Mouse (Mus musculus) forebrain, embryonic 16.5 days (tissue): ENCODE results near the gene Iqgap1. TPM values are rescaled to one million over a fixed set of nuclear protein-coding genes. Genes with fewer than 3 reads are reported as not detected.

Experiments used
- ATAC-seq: fragments of 200-750 bp; cut with Nextera tagmentation; 2 replicates; pipeline ENCODE4 v1.8.0; 2017; ENCODE audit warnings: mild to moderate bottlenecking, moderate library complexity
- H3K27ac ChIP-seq: fragments of 300-500 bp; sonication (generic); 2 replicates; pipeline ENCODE4 v1.5.1; 2014; ENCODE audit warnings: low read length, control low read depth
- H3K27me3 ChIP-seq: fragments of 300-500 bp; sonication (generic); replicated peaks from 2 replicates; pipeline ENCODE4 v1.6.1; 2014; ENCODE audit warnings: low read length; ENCODE audit not compliant: control insufficient read depth, insufficient read depth
- H3K36me3 ChIP-seq: fragments of 300-500 bp; sonication (generic); 2 replicates; pipeline ENCODE4 v1.6.1; 2014; ENCODE audit not compliant: control insufficient read depth, insufficient read depth
- H3K4me1 ChIP-seq: fragments of 300-500 bp; sonication (generic); replicated peaks from 2 replicates; pipeline ENCODE4 v1.6.1; 2014; ENCODE audit warnings: low read length; ENCODE audit not compliant: control insufficient read depth, insufficient read depth
- H3K4me2 ChIP-seq: fragments of 300-500 bp; sonication (generic); 2 replicates; pipeline ENCODE4 v1.6.1; 2014; ENCODE audit warnings: mild to moderate bottlenecking, low read length, control low read depth
- H3K4me3 ChIP-seq: fragments of 300-500 bp; sonication (generic); replicated peaks from 2 replicates; pipeline ENCODE4 v1.5.1; 2014; ENCODE audit warnings: mild to moderate bottlenecking, low read length, control low read depth
- H3K9ac ChIP-seq: fragments of 300-500 bp; sonication (generic); replicated peaks from 2 replicates; pipeline ENCODE4 v1.6.1; 2014; ENCODE audit warnings: low read depth, low read length, control low read depth
- H3K9me3 ChIP-seq: fragments of 300-500 bp; sonication (generic); 2 replicates; pipeline ENCODE4 v1.6.1; 2016; ENCODE audit warnings: low read length; ENCODE audit not compliant: control insufficient read depth
- WGBS: fragments of 180-500 bp; shearing (Covaris S2); extraction: QIAGEN DNeasy Blood & Tissue Kit; methylation state at CpG from one replicate; pipeline ENCODE4 v1.1.7; 2014; 5-methylcytosine and 5-hydroxymethylcytosine counted together
- polyA plus RNA-seq: library from polyadenylated mRNA; unstranded; fragments of >200 nt; fragmentation: Nextera tagmentation; extraction: Ambion mirVana; gene quantifications from 2 replicates; pipeline ENCODE4 v1.2.1, GENCODE M21; 2015

Iqgap1 gene
- polyA plus RNA-seq, 1 experiment from 2014 or later = 24.5 TPM

DNA sequence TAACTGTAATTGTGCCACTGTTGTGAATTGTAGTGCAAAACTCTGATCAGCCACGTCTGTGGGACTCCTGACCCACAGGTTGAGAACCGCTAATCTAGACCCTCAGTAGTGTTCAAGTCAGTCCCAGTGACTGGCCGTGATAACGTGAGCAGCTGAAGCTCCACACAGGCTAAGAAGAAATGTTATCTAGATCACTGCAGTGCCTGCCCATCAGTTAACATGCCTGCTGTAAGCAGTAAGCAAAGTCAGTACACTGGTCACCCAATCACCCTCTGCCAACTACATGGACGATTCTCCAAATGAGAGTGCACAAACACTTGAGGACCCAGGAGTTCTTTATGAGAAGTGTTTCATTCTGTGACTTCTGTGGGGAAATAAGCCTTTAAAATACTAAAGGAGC lies 140.1 kb downstream of the Iqgap1 start:
- 86% methylated on average over 5 of the region's 5 CpGs for WGBS
- no peak for ATAC-seq

DNA sequence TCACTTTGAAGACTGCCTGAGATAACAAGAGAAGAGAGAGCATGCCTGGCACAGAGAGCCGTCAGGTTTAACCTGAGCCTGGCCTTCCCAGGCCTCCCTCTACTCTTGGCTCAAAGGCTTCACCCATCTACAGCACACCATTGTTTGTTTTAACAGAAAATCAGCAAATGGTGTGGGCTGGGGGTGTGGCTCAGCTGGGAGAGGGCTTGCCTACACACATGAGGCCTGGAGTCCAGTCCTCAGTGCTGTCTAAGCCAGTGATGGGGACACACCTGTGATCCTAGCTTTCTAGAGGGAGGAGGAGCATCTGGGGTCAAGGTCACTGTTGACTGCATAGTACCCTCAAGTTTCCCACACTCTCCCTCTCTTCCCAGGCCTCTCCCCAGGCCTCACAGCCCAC lies 143.1 kb downstream of the Iqgap1 start:
- Histone ChIP-seq H3K9ac (no peak overlapping the region), H3K27ac (no peak overlapping the region), H3K4me3 (no peak overlapping the region), H3K4me1 (peaks cover 17% of the 10 kb centered on the region), H3K36me3 (no peaks in the 10 kb centered on the region), H3K9me3 (no peaks in the 10 kb centered on the region), H3K4me2 (no peak overlapping the region), H3K27me3 (no peaks in the 10 kb centered on the region)
- WGBS = 86% methylated on average over 1 of the region's 1 CpGs
- no peak; the same call in 1 of the 2 replicates for ATAC-seq

More for the DNA sequence above, 140.1 kb downstream of the Iqgap1 start:
- Histone ChIP-seq H3K4me3 (no peak overlapping the region), H3K36me3 (no peaks in the 10 kb centered on the region), H3K27ac (no peak overlapping the region), H3K4me2 (no peak overlapping the region), H3K27me3 (no peaks in the 10 kb centered on the region), H3K4me1 (peaks cover 21% of the 10 kb centered on the region), H3K9ac (no peak overlapping the region), H3K9me3 (no peaks in the 10 kb centered on the region)

- Histone ChIP-seq H3K4me2 (no peak overlapping the region), H3K4me3 (no peak overlapping the region), H3K36me3 (0 out of 2 replicates have a peak, but pooled peaks cover 2% of the 10 kb centered on the region), H3K27ac (no peak overlapping the region), H3K27me3 (no peaks in the 10 kb centered on the region), H3K9ac (no peak overlapping the region), H3K9me3 (no peaks in the 10 kb centered on the region), H3K4me1 (peaks cover 8% of the 10 kb centered on the region)
- 29% methylated on average over 12 of the region's 12 CpGs for whole genome bisulfite sequencing
- ATAC-seq = peak; percentile 49; the same call in 1 of the 2 replicates
Measured at GRCm38 (mm10) chr7:80680218-80680847, 145.4 kb downstream of the Iqgap1 start.

GRCm38 (mm10) chr7:80672323-80672722 lies 153.5 kb downstream of the Iqgap1 start:
- Histone ChIP-seq H3K4me1 (no peaks in the 10 kb centered on the region), H3K27ac (no peak overlapping the region), H3K36me3 (0 out of 2 replicates have a peak, but pooled peaks cover 4% of the 10 kb centered on the region), H3K9ac (no peak overlapping the region), H3K4me3 (no peak overlapping the region), H3K4me2 (no peak overlapping the region), H3K9me3 (no peaks in the 10 kb centered on the region), H3K27me3 (no peaks in the 10 kb centered on the region)
- ATAC-seq = no peak
- 75% methylated on average over 3 of the region's 3 CpGs for WGBS

DNA sequence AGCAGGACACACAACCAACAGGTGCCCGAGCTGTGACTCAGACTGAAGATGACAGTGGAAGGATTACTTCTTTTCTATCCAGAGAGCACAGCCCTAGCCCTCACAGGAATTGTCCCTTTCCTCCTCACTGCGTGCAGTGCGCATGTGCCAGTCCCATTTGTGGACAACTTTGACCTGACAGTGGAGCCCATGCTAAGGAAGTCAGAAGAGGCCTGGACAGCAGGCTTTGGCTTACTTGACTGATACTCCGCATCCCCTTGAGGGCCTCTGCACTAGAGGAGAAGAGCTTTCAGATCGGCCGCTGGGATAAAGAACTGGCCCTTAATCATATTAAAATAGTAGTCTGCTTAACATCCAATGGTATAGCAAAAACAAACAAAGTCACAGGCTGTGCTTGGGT lies 154.9 kb downstream of the Iqgap1 start:
- no peaks in the 10 kb centered on the region for H3K9me3 ChIP-seq
- no peak overlapping the region for H3K9ac ChIP-seq
- H3K4me1 ChIP-seq = 0 out of 2 replicates have a peak, but pooled peaks cover 3% of the 10 kb centered on the region
- H3K4me3 ChIP-seq = no peak overlapping the region
- H3K27me3 ChIP-seq = no peaks in the 10 kb centered on the region
- H3K36me3 ChIP-seq = 0 out of 2 replicates have a peak, but pooled peaks cover 2% of the 10 kb centered on the region
- H3K27ac ChIP-seq = no peak overlapping the region
- H3K4me2 ChIP-seq = no peak overlapping the region
- no peak for ATAC-seq
- WGBS = 92% methylated on average over 6 of the region's 6 CpGs

DNA sequence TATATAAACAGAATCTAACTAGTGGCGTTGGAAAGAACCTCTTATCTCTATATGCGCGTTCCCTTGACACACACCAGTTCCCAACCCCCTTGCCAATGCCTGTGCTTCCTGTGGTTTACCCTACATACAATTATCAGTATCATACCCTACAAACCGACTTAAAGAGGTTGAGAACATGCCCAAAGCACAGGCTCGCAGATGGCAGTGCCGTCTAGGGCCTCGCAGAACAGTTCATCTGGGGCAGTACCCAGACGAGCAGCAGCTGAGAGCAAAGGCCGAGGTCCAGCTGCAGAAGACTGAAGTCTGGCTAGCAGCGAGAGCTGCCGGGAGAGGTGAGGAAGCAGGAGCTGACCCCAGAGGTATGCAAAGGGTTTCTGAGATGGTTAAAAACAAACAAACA lies 158.6 kb downstream of the Iqgap1 start:
- no peaks in the 10 kb centered on the region for H3K27me3 ChIP-seq
- no peaks in the 10 kb centered on the region for H3K36me3 ChIP-seq
- no peaks in the 10 kb centered on the region for H3K9me3 ChIP-seq
- no peak overlapping the region for H3K4me2 ChIP-seq
- no peak overlapping the region for H3K9ac ChIP-seq
- WGBS = 81% methylated on average over 11 of the region's 11 CpGs
- H3K27ac ChIP-seq = no peak overlapping the region
- no peak overlapping the region for H3K4me3 ChIP-seq
- H3K4me1 ChIP-seq = 0 out of 2 replicates have a peak, but pooled peaks cover 3% of the 10 kb centered on the region
- ATAC-seq = no peak

DNA sequence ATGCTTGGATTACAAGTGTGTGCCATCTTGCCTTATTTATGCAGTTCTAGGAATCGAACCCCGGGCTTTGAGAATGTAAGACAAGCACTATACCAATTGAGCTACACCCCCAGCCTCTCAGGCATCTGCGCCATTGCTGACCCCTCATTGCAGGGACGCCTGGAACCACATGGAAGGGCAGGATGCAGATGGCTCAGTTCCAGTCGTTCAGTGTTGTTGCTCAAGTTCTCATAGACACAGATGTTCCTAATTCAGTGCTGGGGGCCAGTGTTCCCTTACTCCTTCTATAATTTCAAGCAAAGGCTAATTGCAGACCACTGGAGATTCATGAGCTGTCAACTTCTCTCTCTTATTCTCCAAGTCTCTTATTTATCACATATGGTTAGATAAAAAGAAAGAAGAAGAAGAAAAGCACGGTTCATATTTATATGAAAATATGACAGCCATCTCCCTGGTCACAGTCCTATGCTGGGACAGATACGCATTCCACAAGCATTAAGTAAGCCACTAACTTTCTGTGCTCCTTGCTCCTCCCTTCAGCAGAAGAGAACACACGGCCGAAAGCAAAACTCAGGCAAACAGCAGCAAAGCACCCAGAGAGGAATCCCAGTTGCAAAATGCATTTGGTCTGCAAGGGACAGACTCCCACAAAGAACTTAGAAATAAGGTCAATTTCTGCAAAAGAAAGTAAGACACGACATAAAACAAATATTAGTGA lies 159.4 kb downstream of the Iqgap1 start:
- Histone ChIP-seq H3K27ac (no peak overlapping the region), H3K4me1 (peaks cover 3% of the 10 kb centered on the region; the same call in 1 of the 2 replicates)
- WGBS = 75% methylated on average over 10 of the region's 10 CpGs

More for the DNA sequence above, 159.4 kb downstream of the Iqgap1 start:
- Histone ChIP-seq H3K9me3 (no peaks in the 10 kb centered on the region), H3K4me2 (no peak overlapping the region), H3K27me3 (no peaks in the 10 kb centered on the region), H3K36me3 (no peaks in the 10 kb centered on the region), H3K4me3 (no peak overlapping the region), H3K9ac (no peak overlapping the region)
- no peak for ATAC-seq

Other genes starting within 250 kb of the Iqgap1 start
- gene Crtc3, start 137.1 kb downstream of the Iqgap1 start, polyA plus RNA-seq = 18.2 and 20.1 TPM in 2 replicates
- 5.7 and 5.9 TPM in 2 replicates for gene Zscan2, start 34.9 kb upstream of the Iqgap1 start, polyA plus RNA-seq
- 44.4 and 46.3 TPM in 2 replicates for gene Wdr73, start 75.3 kb upstream of the Iqgap1 start, polyA plus RNA-seq
- gene Nmb, start 79.1 kb upstream of the Iqgap1 start, polyA plus RNA-seq = 5.0 and 5.7 TPM in 2 replicates
- gene Sec11a, start 121.8 kb upstream of the Iqgap1 start, polyA plus RNA-seq = 146 and 153 TPM in 2 replicates
- gene Zfp592, start 167.7 kb upstream of the Iqgap1 start, polyA plus RNA-seq = 8.4 and 12.1 TPM in 2 replicates
- 0.05 and 0.06 TPM in 2 replicates for gene Alpk3, start 231.6 kb upstream of the Iqgap1 start, polyA plus RNA-seq